ENCODE assay signal across 21 mouse cellular contexts in the genomic region with DNA sequence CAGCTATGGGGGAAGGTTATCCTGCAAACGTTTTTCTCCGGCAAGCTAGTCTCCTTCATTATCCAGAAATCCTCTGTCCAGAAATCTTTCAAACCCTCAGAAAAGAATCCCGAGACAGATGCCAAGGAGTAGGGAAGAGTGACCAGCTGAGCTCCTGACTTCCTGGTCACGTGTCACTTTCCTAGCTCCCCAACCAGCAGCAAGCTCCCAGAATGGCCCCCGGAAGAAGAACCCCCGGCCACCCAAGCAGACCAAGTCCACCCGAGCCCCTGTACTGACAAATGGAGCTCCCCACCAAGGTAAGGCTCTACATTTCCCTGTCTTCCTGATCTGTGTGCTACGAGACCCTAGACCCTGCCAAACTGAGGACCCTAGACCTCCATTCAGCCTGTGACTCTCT. TPM values are rescaled to one million over a fixed set of nuclear protein-coding genes. Genes with fewer than 3 reads are reported as not detected.
DNase-seq lines count a peak whose midpoint lies in the region; ATAC-seq lines count a peak whose summit lies in the region.
"Had no signal": no experiment of that assay in that cellular context is flagged by ENCODE, and none has a peak within 500 bp of the region (broad histone marks: within the 10 kb centered on the region; RNA-seq: fewer than 3 reads in every experiment).

No protein-coding gene starts in this region.

- no peaks in the 10 kb centered on the region for H3K36me3 ChIP-seq in kidney, embryonic 15.5 days
- H3K36me3 ChIP-seq in embryonic facial prominence, embryonic 10.5 days (replicated peaks): no peaks in the 10 kb centered on the region
- H3K36me3 ChIP-seq in intestine, embryonic 16.5 days (ENCODE audit: control insufficient read depth, insufficient read depth, low read length): no peaks in the 10 kb centered on the region; the same call in 1 of the 2 replicates
- H3K36me3 ChIP-seq in forebrain, embryonic 12.5 days (replicated peaks): no peaks in the 10 kb centered on the region
- H3K36me3 ChIP-seq: heart, embryonic 12.5 days; liver, embryonic 12.5 days; neural tube, embryonic 13.5 days had no signal

- peak overlapping the region; percentile 2; the same call in 1 of the 2 replicates for H3K4me3 ChIP-seq in kidney, embryonic 15.5 days (replicated peaks)
- H3K4me3 ChIP-seq in embryonic facial prominence, embryonic 10.5 days: no peak overlapping the region
- H3K4me3 ChIP-seq in intestine, embryonic 16.5 days (ENCODE audit: low read length): no peak overlapping the region
- no peak overlapping the region for H3K4me3 ChIP-seq in forebrain, embryonic 12.5 days (replicated peaks)
- H3K4me3 ChIP-seq: erythroblast, embryonic 14.5 days; heart, embryonic 12.5 days; layer of hippocampus, adult 2 months; left cerebral cortex, adult 2 months; liver, embryonic 12.5 days; neural tube, embryonic 13.5 days had no signal

- 55% methylated on average over 8 of the region's 8 CpGs for WGBS in kidney, embryonic 15.5 days
- WGBS in embryonic facial prominence, embryonic 10.5 days: 66% methylated on average over 8 of the region's 8 CpGs
- 51% methylated on average over 8 of the region's 8 CpGs for WGBS in intestine, embryonic 16.5 days
- 70% methylated on average over 8 of the region's 8 CpGs for WGBS in forebrain, embryonic 12.5 days

- no peak overlapping the region for H3K9ac ChIP-seq in kidney, embryonic 15.5 days
- H3K9ac ChIP-seq in intestine, embryonic 16.5 days (ENCODE audit: low read depth, low read length): peak overlapping the region; percentile 13; the same call in 1 of the 2 replicates
- H3K9ac ChIP-seq in forebrain, embryonic 12.5 days: no peak overlapping the region
- H3K9ac ChIP-seq: heart, embryonic 12.5 days; liver, embryonic 12.5 days had no signal

- H3K9me3 ChIP-seq in kidney, embryonic 15.5 days (replicated peaks): no peaks in the 10 kb centered on the region
- no peaks in the 10 kb centered on the region for H3K9me3 ChIP-seq in embryonic facial prominence, embryonic 10.5 days
- H3K9me3 ChIP-seq in intestine, embryonic 16.5 days (ENCODE audit: control insufficient read depth, low read length): no peaks in the 10 kb centered on the region
- no peaks in the 10 kb centered on the region for H3K9me3 ChIP-seq in forebrain, embryonic 12.5 days
- H3K9me3 ChIP-seq: heart, embryonic 12.5 days; liver, embryonic 12.5 days; neural tube, embryonic 13.5 days had no signal

- H3K4me2 ChIP-seq in kidney, embryonic 15.5 days: 0 out of 2 replicates have a peak overlapping the region, but pooled peaks have one; percentile 14
- 0 out of 2 replicates have a peak overlapping the region, but pooled peaks have one; percentile 2 for H3K4me2 ChIP-seq in intestine, embryonic 16.5 days (ENCODE audit: low read depth, low read length)
- no peak overlapping the region for H3K4me2 ChIP-seq in forebrain, embryonic 12.5 days
- H3K4me2 ChIP-seq: heart, embryonic 12.5 days; liver, embryonic 12.5 days; neural tube, embryonic 13.5 days had no signal

- DNase-seq in kidney, adult 8-10 months: no peak
- DNase-seq in embryonic facial prominence, embryonic 10.5 days (ENCODE audit: low spot score): no peak
- peak; percentile 69 for DNase-seq in lung, postnatal 10 days
- DNase-seq in cerebellum, postnatal 14 days: no peak
- DNase-seq in adrenal gland, postnatal 4 days (ENCODE audit: low spot score in 2 of 2): no peak
- DNase-seq: adrenal gland, adult 2 months; cerebellum, adult 8-10 months; gastrocnemius, postnatal 25 days; heart, postnatal 4 days; thymus, adult 2 months had no signal

- H3K27ac ChIP-seq in kidney, embryonic 15.5 days: peak overlapping the region; percentile 41; the same call in 1 of the 2 replicates
- peak overlapping the region; percentile 48 for H3K27ac ChIP-seq in embryonic facial prominence, embryonic 10.5 days (replicated peaks)
- H3K27ac ChIP-seq in intestine, embryonic 16.5 days (ENCODE audit: low read length): no peak overlapping the region
- no peak overlapping the region for H3K27ac ChIP-seq in forebrain, embryonic 12.5 days
- H3K27ac ChIP-seq: layer of hippocampus, adult 2 months; left cerebral cortex, adult 2 months; liver, embryonic 12.5 days; neural tube, embryonic 13.5 days had no signal

- no peak for ATAC-seq in kidney, embryonic 15.5 days (replicated peaks; ENCODE audit: low FRiP score)
- ATAC-seq in intestine, embryonic 16.5 days: no peak
- ATAC-seq in forebrain, embryonic 12.5 days (ENCODE audit: low FRiP score): no peak
- ATAC-seq: liver, embryonic 12.5 days had no signal

- H3K27me3 ChIP-seq in kidney, embryonic 15.5 days: no peaks in the 10 kb centered on the region
- H3K27me3 ChIP-seq in embryonic facial prominence, embryonic 10.5 days (replicated peaks; ENCODE audit: low read depth, poor library complexity, severe bottlenecking): no peaks in the 10 kb centered on the region
- no peaks in the 10 kb centered on the region; the same call in 1 of the 2 replicates for H3K27me3 ChIP-seq in intestine, embryonic 16.5 days (replicated peaks; ENCODE audit: control insufficient read depth, insufficient read depth, low read length)
- H3K27me3 ChIP-seq in forebrain, embryonic 12.5 days: no peaks in the 10 kb centered on the region
- H3K27me3 ChIP-seq: neural tube, embryonic 13.5 days had no signal

- peaks cover 54% of the 10 kb centered on the region for H3K4me1 ChIP-seq in kidney, embryonic 15.5 days
- H3K4me1 ChIP-seq in embryonic facial prominence, embryonic 10.5 days: peaks cover 60% of the 10 kb centered on the region
- H3K4me1 ChIP-seq in intestine, embryonic 16.5 days (ENCODE audit: control insufficient read depth, insufficient read depth, low read length): peaks cover 39% of the 10 kb centered on the region
- H3K4me1 ChIP-seq in forebrain, embryonic 12.5 days: peaks cover 44% of the 10 kb centered on the region

RNA-seq across cellular contexts. Expression of a gene that starts 2.1 kb away (rescaled TPM):
- 1.9 and 2.7 TPM in 2 replicates for polyA plus RNA-seq in kidney, embryonic 15.5 days (2015; fragmentation: Nextera tagmentation; extraction: Ambion mirVana)
- 1.4 and 1.7 TPM in 2 replicates for polyA plus RNA-seq in embryonic facial prominence, embryonic 10.5 days (2016; fragmentation: Nextera tagmentation; extraction: Ambion mirVana)
- polyA plus RNA-seq in intestine, embryonic 16.5 days (2015; fragmentation: Nextera tagmentation; extraction: Ambion mirVana): 3.6 and 3.7 TPM in 2 replicates
- 10 to 100 TPM; 11.8 to 12.1 TPM for total RNA-seq in adrenal gland, postnatal 4 days (2021)
- 0.89 and 1.4 TPM in 2 replicates for polyA plus RNA-seq in forebrain, embryonic 12.5 days (2016; fragmentation: Nextera tagmentation; extraction: Ambion mirVana)
- total RNA-seq: megakaryocyte, adult 5-6 weeks; monocyte, adult 5-6 weeks had no signal
- polyA plus RNA-seq: erythroblast, embryonic 14.5 days had no signal

RNA-seq across cellular contexts. Expression of a gene that starts 5.9 kb away (rescaled TPM):
- 4.2 and 5.3 TPM in 2 replicates for polyA plus RNA-seq in kidney, embryonic 15.5 days (2015; fragmentation: Nextera tagmentation; extraction: Ambion mirVana)
- polyA plus RNA-seq in embryonic facial prominence, embryonic 10.5 days (2016; fragmentation: Nextera tagmentation; extraction: Ambion mirVana): 4.9 and 5.3 TPM in 2 replicates
- polyA plus RNA-seq in intestine, embryonic 16.5 days (2015; fragmentation: Nextera tagmentation; extraction: Ambion mirVana): 3.1 and 3.6 TPM in 2 replicates
- 10 to 100 TPM in 1 of 2 experiments, 1 to 10 TPM in 1; 9.9 to 10.1 TPM for total RNA-seq in adrenal gland, postnatal 4 days (2021)
- polyA plus RNA-seq in forebrain, embryonic 12.5 days (2016; fragmentation: Nextera tagmentation; extraction: Ambion mirVana): 18.1 and 19.4 TPM in 2 replicates
- total RNA-seq: monocyte, adult 5-6 weeks had no signal

RNA-seq across cellular contexts. Expression of a gene that starts 12.7 kb away (rescaled TPM):
- 4.0 and 4.1 TPM in 2 replicates for polyA plus RNA-seq in kidney, embryonic 15.5 days (2015; fragmentation: Nextera tagmentation; extraction: Ambion mirVana)
- polyA plus RNA-seq in embryonic facial prominence, embryonic 10.5 days (2016; fragmentation: Nextera tagmentation; extraction: Ambion mirVana): 4.5 and 4.6 TPM in 2 replicates
- 2.7 TPM in 2 replicates for polyA plus RNA-seq in intestine, embryonic 16.5 days (2015; fragmentation: Nextera tagmentation; extraction: Ambion mirVana)
- 10 to 100 TPM; 24.4 to 26.9 TPM for total RNA-seq in adrenal gland, postnatal 4 days (2021)
- 4.0 and 4.6 TPM in 2 replicates for polyA plus RNA-seq in forebrain, embryonic 12.5 days (2016; fragmentation: Nextera tagmentation; extraction: Ambion mirVana)

RNA-seq across cellular contexts. Expression of a gene that starts 21.4 kb away (rescaled TPM):
- not detected in 2 replicates for polyA plus RNA-seq in kidney, embryonic 15.5 days (2015; fragmentation: Nextera tagmentation; extraction: Ambion mirVana)
- polyA plus RNA-seq in embryonic facial prominence, embryonic 10.5 days (2016; fragmentation: Nextera tagmentation; extraction: Ambion mirVana): 0.22 TPM in 1 of 2 replicates, not detected in the other
- not detected in 2 replicates for polyA plus RNA-seq in intestine, embryonic 16.5 days (2015; fragmentation: Nextera tagmentation; extraction: Ambion mirVana)
- under 1 TPM in 1 of 2 experiments, not detected in 1; 0.39 TPM for total RNA-seq in adrenal gland, postnatal 4 days (2021)
- 0.24 and 0.41 TPM in 2 replicates for polyA plus RNA-seq in forebrain, embryonic 12.5 days (2016; fragmentation: Nextera tagmentation; extraction: Ambion mirVana)
- total RNA-seq: heart, postnatal 4 days; megakaryocyte, adult 5-6 weeks; monocyte, adult 5-6 weeks had no signal
- polyA plus RNA-seq: adrenal gland, adult 2 months; erythroblast, embryonic 14.5 days; liver, embryonic 12.5 days had no signal

RNA-seq across cellular contexts. Expression of a gene that starts 36.5 kb away (rescaled TPM):
- polyA plus RNA-seq in kidney, embryonic 15.5 days (2015; fragmentation: Nextera tagmentation; extraction: Ambion mirVana): 0.19 and 0.27 TPM in 2 replicates
- 0.09 TPM in 1 of 2 replicates, not detected in the other for polyA plus RNA-seq in embryonic facial prominence, embryonic 10.5 days (2016; fragmentation: Nextera tagmentation; extraction: Ambion mirVana)
- polyA plus RNA-seq in intestine, embryonic 16.5 days (2015; fragmentation: Nextera tagmentation; extraction: Ambion mirVana): 0.56 and 0.58 TPM in 2 replicates
- under 1 TPM; 0.50 to 0.90 TPM for total RNA-seq in adrenal gland, postnatal 4 days (2021)
- polyA plus RNA-seq in forebrain, embryonic 12.5 days (2016; fragmentation: Nextera tagmentation; extraction: Ambion mirVana): not detected in 2 replicates
- total RNA-seq: megakaryocyte, adult 5-6 weeks; monocyte, adult 5-6 weeks had no signal
- polyA plus RNA-seq: erythroblast, embryonic 14.5 days; liver, embryonic 12.5 days; neural tube, embryonic 13.5 days had no signal

Comparison
In these comparisons a context has a peak if more than half of its experiments do, and no peak if none do; other contexts are left out.
1. H3K27ac ChIP-seq: peak in kidney, embryonic 15.5 days (single experiment) and embryonic facial prominence, embryonic 10.5 days (single experiment); none in intestine, embryonic 16.5 days (single experiment) and forebrain, embryonic 12.5 days (single experiment).